33 mouse cellular contexts compared by ENCODE assay signal in the genomic region with DNA sequence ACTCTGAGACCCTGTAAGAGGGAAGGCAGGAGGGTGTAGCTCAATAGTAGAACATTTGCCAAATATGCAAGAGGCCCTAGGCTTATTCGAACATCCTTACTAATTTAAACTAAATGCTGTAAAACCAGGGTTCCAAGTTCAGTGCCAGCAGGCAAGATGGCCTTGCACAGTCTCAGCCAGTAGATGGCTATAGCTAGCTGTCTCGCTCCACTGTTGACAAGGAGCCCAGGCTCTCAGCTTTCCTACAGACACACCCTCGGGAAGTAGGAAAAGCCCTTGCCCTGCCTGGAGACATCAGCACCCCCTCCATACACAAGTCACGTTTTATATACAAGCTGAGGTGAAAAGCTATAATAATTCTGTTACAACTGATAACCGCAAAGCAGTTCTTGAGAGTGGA. TPM values are rescaled to one million over a fixed set of nuclear protein-coding genes. Genes with fewer than 3 reads are reported as not detected.
DNase-seq lines count a peak whose midpoint lies in the region; ATAC-seq and TF ChIP-seq lines count a peak whose summit lies in the region.
"Had no signal": no experiment of that assay in that cellular context is flagged by ENCODE, and none has a peak within 500 bp of the region (broad histone marks: within the 10 kb centered on the region; RNA-seq: fewer than 3 reads in every experiment).

No protein-coding gene starts in this region.

- DNase-seq in liver, adult 2 months (ENCODE audit: extremely low read depth, low read depth, low spot score), result no peak
- no peak for DNase-seq in liver, postnatal 0 days
- peak; percentile 55 for DNase-seq in ES-CJ7 (ENCODE audit: low read depth, low spot score)
- peak; percentile 60 for DNase-seq in skeletal muscle tissue, adult 2 months (ENCODE audit: low read depth, low spot score)
- DNase-seq in kidney, adult 18-20 months, result no peak
- DNase-seq in kidney, postnatal 4 days, result no peak
- DNase-seq in right cerebral cortex, postnatal 14 days, result no peak
- DNase-seq: adrenal gland, postnatal 14 days; B cell, adult 2 months; cerebellum, adult 11 months; cerebellum, adult 9-10 months; cerebellum, postnatal 36 days; kidney, adult 9 months; kidney, postnatal 14 days; retina, postnatal 1 day; right cerebral cortex, postnatal 25 days had no signal

- H3K4me3 ChIP-seq in liver, adult 2 months (ENCODE audit: insufficient read depth, low read depth, low read length), result no peak overlapping the region
- H3K4me3 ChIP-seq in liver, postnatal 0 days (ENCODE audit: low read depth, low read length), result no peak overlapping the region
- no peak overlapping the region for H3K4me3 ChIP-seq in ES-Bruce4 (ENCODE audit: low read depth, low read length)
- H3K4me3 ChIP-seq: forebrain, embryonic 13.5 days; heart, embryonic 12.5 days; limb, embryonic 13.5 days; midbrain, embryonic 10.5 days; midbrain, embryonic 15.5 days; neural tube, embryonic 15.5 days had no signal

- H3K36me3 ChIP-seq in liver, adult 2 months (ENCODE audit: control insufficient read depth, insufficient read depth, low read length), result peaks cover 72% of the 10 kb centered on the region
- peaks cover 74% of the 10 kb centered on the region for H3K36me3 ChIP-seq in liver, postnatal 0 days (replicated peaks; ENCODE audit: insufficient read depth, low read length)
- no peaks in the 10 kb centered on the region for H3K36me3 ChIP-seq in ES-Bruce4 (ENCODE audit: control insufficient read depth, insufficient read depth, low read length, poor library complexity, severe bottlenecking)
- H3K36me3 ChIP-seq: limb, embryonic 13.5 days; midbrain, embryonic 10.5 days; midbrain, embryonic 15.5 days had no signal

- H3K9me3 ChIP-seq in liver, postnatal 0 days (ENCODE audit: low read length), result no peaks in the 10 kb centered on the region
- H3K9me3 ChIP-seq in ES-Bruce4 (replicated peaks; ENCODE audit: control insufficient read depth, insufficient read depth, low read length, poor library complexity, severe bottlenecking), result no peaks in the 10 kb centered on the region
- H3K9me3 ChIP-seq: forebrain, embryonic 13.5 days; G1E; heart, embryonic 12.5 days; limb, embryonic 13.5 days; midbrain, embryonic 10.5 days; midbrain, embryonic 15.5 days; neural tube, embryonic 15.5 days had no signal

- TF ChIP-seq EP300 in liver, postnatal 0 days (IDR thresholded peaks at IDR 0.05; ENCODE audit: low read depth), result no peak
- no peak for TF ChIP-seq EP300 in ES-Bruce4 (IDR thresholded peaks at IDR 0.05; ENCODE audit: insufficient read depth, low read depth, low read length)

- 0 out of 2 replicates have a peak, but pooled peaks have one; percentile 5 for TF ChIP-seq CTCF in liver, adult 2 months (IDR thresholded peaks at IDR 0.05; ENCODE audit: low read depth, low read length)
- TF ChIP-seq CTCF in liver, postnatal 0 days (IDR thresholded peaks at IDR 0.05; ENCODE audit: low read depth), result no peak
- peak; percentile 46 for TF ChIP-seq CTCF in ES-Bruce4 (IDR thresholded peaks at IDR 0.05; ENCODE audit: low read depth, low read length)

- no peak overlapping the region for H3K4me2 ChIP-seq in liver, postnatal 0 days (ENCODE audit: low read depth, low read length)
- H3K4me2 ChIP-seq: forebrain, embryonic 13.5 days; heart, embryonic 12.5 days; hindbrain, embryonic 14.5 days; limb, embryonic 13.5 days; midbrain, embryonic 15.5 days; neural tube, embryonic 15.5 days had no signal

- 74% methylated on average over 5 of the region's 5 CpGs for WGBS in liver, adult 2 months
- WGBS in liver, postnatal 0 days (ENCODE audit: insufficient replicate concordance), result 81% methylated on average over 5 of the region's 5 CpGs

- H3K9ac ChIP-seq in liver, adult 2 months (ENCODE audit: low read depth, low read length), result no peak overlapping the region
- H3K9ac ChIP-seq in liver, postnatal 0 days (replicated peaks), result no peak overlapping the region
- no peak overlapping the region for H3K9ac ChIP-seq in ES-Bruce4 (ENCODE audit: low read depth, poor library complexity, severe bottlenecking)
- H3K9ac ChIP-seq: forebrain, embryonic 13.5 days; heart, embryonic 12.5 days; hindbrain, embryonic 14.5 days; limb, embryonic 13.5 days; liver, embryonic 14.5 days; midbrain, embryonic 15.5 days; neural tube, embryonic 15.5 days had no signal

- no peaks in the 10 kb centered on the region; the same call in 1 of the 2 replicates for H3K79me2 ChIP-seq in liver, adult 2 months (ENCODE audit: control insufficient read depth, insufficient read depth, low read length)

- H3K27me3 ChIP-seq in liver, adult 2 months (ENCODE audit: control insufficient read depth, insufficient read depth, low read length), result no peaks in the 10 kb centered on the region
- no peaks in the 10 kb centered on the region for H3K27me3 ChIP-seq in liver, postnatal 0 days (ENCODE audit: insufficient read depth, low read length)
- no peaks in the 10 kb centered on the region for H3K27me3 ChIP-seq in ES-Bruce4 (ENCODE audit: control insufficient read depth, insufficient read depth, low read length, poor library complexity, severe bottlenecking)
- H3K27me3 ChIP-seq: forebrain, embryonic 13.5 days; heart, embryonic 12.5 days; limb, embryonic 13.5 days; midbrain, embryonic 15.5 days; neural tube, embryonic 15.5 days had no signal

- TF ChIP-seq POLR2A in liver, adult 2 months (IDR thresholded peaks at IDR 0.05; ENCODE audit: extremely low read depth, insufficient read depth, low read length), result no peak
- TF ChIP-seq POLR2A in ES-Bruce4 (IDR thresholded peaks at IDR 0.05; ENCODE audit: insufficient read depth, low read length), result no peak

- peaks cover 13% of the 10 kb centered on the region for H3K4me1 ChIP-seq in liver, adult 2 months (ENCODE audit: control insufficient read depth, insufficient read depth, low read length)
- H3K4me1 ChIP-seq in liver, postnatal 0 days (ENCODE audit: insufficient read depth), result peaks cover 7% of the 10 kb centered on the region
- no peaks in the 10 kb centered on the region for H3K4me1 ChIP-seq in ES-Bruce4 (ENCODE audit: control insufficient read depth, insufficient read depth, low read length)
- H3K4me1 ChIP-seq: limb, embryonic 13.5 days; midbrain, embryonic 15.5 days; neural tube, embryonic 15.5 days had no signal

- H3K27ac ChIP-seq in liver, adult 2 months (replicated peaks; ENCODE audit: insufficient read depth, low read depth, low read length), result no peak overlapping the region
- no peak overlapping the region for H3K27ac ChIP-seq in liver, postnatal 0 days (ENCODE audit: low read depth)
- no peak overlapping the region for H3K27ac ChIP-seq in ES-Bruce4 (ENCODE audit: insufficient read depth, low read length)
- H3K27ac ChIP-seq: forebrain, embryonic 13.5 days; hindbrain, embryonic 14.5 days; limb, embryonic 13.5 days; liver, embryonic 14.5 days; midbrain, embryonic 10.5 days; midbrain, embryonic 15.5 days; neural tube, embryonic 15.5 days had no signal

- no peak for ATAC-seq in liver, postnatal 0 days
- ATAC-seq: forebrain, embryonic 13.5 days; midbrain, embryonic 15.5 days had no signal

RNA-seq across cellular contexts. Expression of a gene that starts 20.1 kb away (rescaled TPM):
- 36.0 and 53.8 TPM in 2 replicates for total RNA-seq in liver, adult 2 months (2014; rRNA removed)
- polyA plus RNA-seq in liver, adult 2 months (2012; rRNA removed), result 11.9 and 21.8 TPM in 2 replicates
- polyA plus RNA-seq in liver, postnatal 0 days (2015; fragmentation: Nextera tagmentation; extraction: Ambion mirVana), result 10.5 and 12.2 TPM in 2 replicates
- polyA plus RNA-seq in ES-Bruce4 (2011; ENCODE audit: insufficient read depth, insufficient read length, low read depth, missing spikeins), result 91.6 and 92.8 TPM in 2 replicates
- total RNA-seq: gastrocnemius, adult 8-10 months had no signal

RNA-seq across cellular contexts. Expression of a gene that starts 31.2 kb away (rescaled TPM):
- 57.1 and 70.8 TPM in 2 replicates for total RNA-seq in liver, adult 2 months (2014; rRNA removed)
- polyA plus RNA-seq in liver, adult 2 months (2012; rRNA removed), result 13.3 and 14.9 TPM in 2 replicates
- 41.0 and 42.0 TPM in 2 replicates for polyA plus RNA-seq in liver, postnatal 0 days (2015; fragmentation: Nextera tagmentation; extraction: Ambion mirVana)
- polyA plus RNA-seq in ES-Bruce4 (2011; ENCODE audit: insufficient read depth, insufficient read length, low read depth, missing spikeins), result 12.4 and 13.3 TPM in 2 replicates

RNA-seq across cellular contexts. Expression of a gene that starts 56.7 kb away (rescaled TPM):
- not detected in 2 replicates for total RNA-seq in liver, adult 2 months (2014; rRNA removed)
- polyA plus RNA-seq in liver, adult 2 months (2012; rRNA removed), result not detected in 2 replicates
- polyA plus RNA-seq in liver, postnatal 0 days (2015; fragmentation: Nextera tagmentation; extraction: Ambion mirVana), result not detected in 2 replicates
- 1.2 TPM in 1 of 2 replicates, not detected in the other for polyA plus RNA-seq in ES-Bruce4 (2011; ENCODE audit: insufficient read depth, insufficient read length, low read depth, missing spikeins)
- total RNA-seq: adrenal gland, postnatal 14 days; G1E; granulocyte monocyte progenitor cell, adult 5-6 weeks; hematopoietic stem cell, adult 5-6 weeks; megakaryocyte progenitor cell, adult 5-6 weeks had no signal
- polyA plus RNA-seq: G1E; heart, embryonic 12.5 days; heart, postnatal 0 days; liver, embryonic 14.5 days; lung, embryonic 16.5 days; midbrain, embryonic 10.5 days; neural tube, embryonic 15.5 days; spleen, adult 2 months had no signal

Comparison
In these comparisons a context has a peak if more than half of its experiments do, and no peak if none do; other contexts are left out.
1. DNase-seq: peak in ES-CJ7 (single experiment) and skeletal muscle tissue, adult 2 months (single experiment); none in liver, adult 2 months (single experiment), liver, postnatal 0 days (single experiment), kidney, adult 18-20 months (single experiment), kidney, postnatal 4 days (0 of 2) and right cerebral cortex, postnatal 14 days (single experiment).